Mouse (Mus musculus) liver, adult 2 months (tissue): ENCODE measurements at regions not wholly inside any gene's neighbourhood (a gene's known extent, or its start where the extent isn't known, plus 50 kb on each side); places are given as distances from the start of the nearest gene placed in this dataset.
A peak's percentile ranks its signal among the peaks of the same experiment; 100 is the strongest.

Experiments
- DNase-seq: peaks from one replicate; pipeline ENCODE4 v3.0.0-alpha.2; 2011; ENCODE audit warnings: low read depth, low spot score; ENCODE audit errors: extremely low read depth
- H3K27ac ChIP-seq: fragments of 200-500 bp; replicated peaks from 2 replicates; pipeline ENCODE4 v1.5.1; 2012; ENCODE audit warnings: low read depth, mild to moderate bottlenecking, control low read depth, inconsistent platforms, low read length; ENCODE audit not compliant: insufficient read depth
- H3K27me3 ChIP-seq: fragments of 200-500 bp; 2 replicates; pipeline ENCODE4 v1.6.1; 2012; ENCODE audit warnings: mild to moderate bottlenecking, moderate library complexity, low read length, inconsistent platforms; ENCODE audit not compliant: control insufficient read depth, insufficient read depth
- H3K36me3 ChIP-seq: fragments of 200-500 bp; 2 replicates; pipeline ENCODE4 v1.6.1; 2012; ENCODE audit warnings: low read length, inconsistent platforms; ENCODE audit not compliant: control insufficient read depth, insufficient read depth
- H3K4me1 ChIP-seq: fragments of 200-500 bp; 2 replicates; pipeline ENCODE4 v1.6.1; 2011; ENCODE audit warnings: low read length; ENCODE audit not compliant: control insufficient read depth, insufficient read depth
- H3K4me3 ChIP-seq: fragments of 200-500 bp; 2 replicates; pipeline ENCODE4 v1.5.1; 2011; ENCODE audit warnings: low read depth, mild to moderate bottlenecking, control low read depth, low read length, moderate library complexity; ENCODE audit not compliant: insufficient read depth
- H3K79me2 ChIP-seq: fragments of 200-500 bp; 2 replicates; pipeline ENCODE4 v1.6.1; 2012; ENCODE audit warnings: inconsistent platforms, mild to moderate bottlenecking, low read length, moderate library complexity; ENCODE audit not compliant: control insufficient read depth, insufficient read depth
- H3K9ac ChIP-seq: fragments of 200-500 bp; 2 replicates; pipeline ENCODE4 v1.6.1; 2012; ENCODE audit warnings: low read depth, mild to moderate bottlenecking, control low read depth, inconsistent platforms, low read length
- CTCF ChIP-seq: fragments of 200-500 bp; IDR thresholded peaks from 2 replicates; pipeline ENCODE4 v1.5.1; 2011; ENCODE audit warnings: low read depth, low read length, control low read depth
- POLR2A ChIP-seq: fragments of 200-500 bp; IDR thresholded peaks from 2 replicates; pipeline ENCODE4 v1.6.1; 2011; ENCODE audit warnings: low read length, control low read depth; ENCODE audit not compliant: insufficient read depth; ENCODE audit errors: extremely low read depth
- WGBS: fragments of 180-500 bp; shearing (Covaris S2); methylation state at CpG from one replicate; pipeline ENCODE4 v1.1.7; 2018; 5-methylcytosine and 5-hydroxymethylcytosine counted together

GRCm38 (mm10) chr5:147794711-147795532 lies 65.3 kb upstream of the Pomp start:
- no peaks in the 10 kb centered on the region for H3K4me1 ChIP-seq
- 73% methylated on average over 17 of the region's 17 CpGs for WGBS
- no peaks in the 10 kb centered on the region for H3K79me2 ChIP-seq
- H3K36me3 ChIP-seq = no peaks in the 10 kb centered on the region
- H3K27ac ChIP-seq = no peak overlapping the region
- H3K9ac ChIP-seq = no peak overlapping the region
- H3K4me3 ChIP-seq = no peak overlapping the region
- TF ChIP-seq POLR2A (no peak), CTCF (no peak)
- DNase-seq = peak; percentile 34
- H3K27me3 ChIP-seq = no peaks in the 10 kb centered on the region

- Histone ChIP-seq H3K4me1 (no peaks in the 10 kb centered on the region), H3K36me3 (no peaks in the 10 kb centered on the region), H3K27me3 (no peaks in the 10 kb centered on the region), H3K4me3 (no peak overlapping the region), H3K27ac (no peak overlapping the region), H3K79me2 (no peaks in the 10 kb centered on the region), H3K9ac (no peak overlapping the region)
- TF ChIP-seq CTCF (no peak), POLR2A (no peak)
- WGBS = 68% methylated on average over 9 of the region's 9 CpGs
- DNase-seq = no peak
Observed at GRCm38 (mm10) chr5:147793059-147793458, 67.2 kb upstream of the Pomp start.

DNA sequence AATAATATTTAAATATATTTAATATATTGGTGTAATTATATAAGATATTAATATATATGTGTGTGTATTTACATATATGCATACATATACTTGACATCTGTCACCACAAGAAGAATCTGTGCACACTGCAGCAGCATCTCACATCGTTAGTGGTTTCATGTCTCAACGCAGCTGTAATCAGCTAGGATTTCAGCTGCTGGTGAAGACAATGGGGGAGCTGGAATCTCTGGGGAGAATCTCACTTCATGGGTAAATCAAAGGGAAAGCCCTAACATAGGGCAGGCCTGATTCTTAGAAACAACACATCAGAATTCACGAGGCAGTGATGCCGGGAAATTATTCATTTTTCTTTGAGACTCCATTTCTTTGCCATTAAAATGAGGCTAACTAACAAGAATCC lies 66.8 kb upstream of the Flt1 start:
- WGBS = 81% methylated on average over 4 of the region's 4 CpGs
- Histone ChIP-seq H3K27me3 (no peaks in the 10 kb centered on the region), H3K9ac (no peak overlapping the region), H3K79me2 (no peaks in the 10 kb centered on the region), H3K4me3 (no peak overlapping the region), H3K36me3 (no peaks in the 10 kb centered on the region), H3K4me1 (no peaks in the 10 kb centered on the region), H3K27ac (no peak overlapping the region)
- TF ChIP-seq CTCF (no peak), POLR2A (no peak)
- no peak for DNase-seq

GRCm38 (mm10) chr5:147791121-147791520 lies 65.3 kb upstream of the Flt1 start:
- H3K79me2 ChIP-seq = no peaks in the 10 kb centered on the region
- no peak overlapping the region for H3K9ac ChIP-seq
- no peak overlapping the region for H3K27ac ChIP-seq
- no peaks in the 10 kb centered on the region for H3K36me3 ChIP-seq
- no peak for DNase-seq
- no peaks in the 10 kb centered on the region for H3K4me1 ChIP-seq
- H3K27me3 ChIP-seq = no peaks in the 10 kb centered on the region
- TF ChIP-seq CTCF (0 out of 2 replicates have a peak, but pooled peaks have one; percentile 6), POLR2A (no peak)
- H3K4me3 ChIP-seq = no peak overlapping the region

DNA sequence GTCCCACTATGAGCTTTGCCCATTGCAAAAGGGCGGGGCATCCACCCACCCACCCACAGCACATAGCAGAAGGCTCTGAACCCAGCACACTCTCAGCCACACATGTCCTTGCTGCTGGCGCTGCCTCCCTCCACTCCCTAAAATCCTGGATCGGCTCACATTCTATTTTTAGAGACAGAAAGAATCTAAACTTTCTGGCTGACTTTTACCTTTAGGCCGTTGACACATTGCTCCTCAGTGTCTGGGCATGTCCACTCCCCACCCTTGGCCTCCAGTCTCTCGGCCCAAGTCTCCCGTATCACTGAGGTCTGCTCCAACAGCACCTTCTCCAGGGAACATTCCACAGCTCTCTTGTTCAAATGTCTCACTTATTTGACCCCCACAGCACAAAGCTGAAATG lies 62.7 kb upstream of the Flt1 start:
- H3K4me3 ChIP-seq = no peak overlapping the region
- TF ChIP-seq POLR2A (no peak), CTCF (no peak)
- no peak overlapping the region for H3K27ac ChIP-seq
- no peaks in the 10 kb centered on the region for H3K36me3 ChIP-seq
- 79% methylated on average over 6 of the region's 6 CpGs for WGBS
- H3K9ac ChIP-seq = no peak overlapping the region
- no peaks in the 10 kb centered on the region for H3K79me2 ChIP-seq
- peak; percentile 4 for DNase-seq
- H3K4me1 ChIP-seq = no peaks in the 10 kb centered on the region
- H3K27me3 ChIP-seq = no peaks in the 10 kb centered on the region

DNA sequence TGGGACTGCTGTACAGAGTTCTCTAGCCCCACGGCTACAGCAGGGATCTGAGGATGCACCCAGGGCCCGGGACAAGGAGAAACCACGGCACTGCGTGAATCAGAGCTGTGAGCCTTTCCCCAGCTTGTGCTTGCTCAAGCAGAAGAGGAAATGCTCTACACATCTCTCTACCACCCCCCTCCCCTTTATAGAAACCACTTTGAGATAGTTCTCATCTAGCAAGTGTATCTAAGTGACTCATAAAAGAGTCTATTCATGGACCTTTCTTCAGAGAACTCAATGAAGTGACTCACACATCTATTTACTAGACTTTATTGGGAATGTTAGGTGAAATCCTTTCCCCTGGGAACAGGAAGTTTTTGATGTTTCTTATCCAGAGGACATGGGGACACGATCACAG lies 61.0 kb upstream of the Flt1 start:
- TF ChIP-seq POLR2A (no peak), CTCF (no peak)
- WGBS = 65% methylated on average over 5 of the region's 5 CpGs
- DNase-seq = no peak
- Histone ChIP-seq H3K79me2 (no peaks in the 10 kb centered on the region), H3K9ac (no peak overlapping the region), H3K4me3 (no peak overlapping the region), H3K27me3 (no peaks in the 10 kb centered on the region), H3K36me3 (no peaks in the 10 kb centered on the region), H3K4me1 (no peaks in the 10 kb centered on the region), H3K27ac (no peak overlapping the region)
